Mouse (Mus musculus) midbrain, embryonic 14.5 days (tissue): ENCODE data around the gene Arap2. TPM values are rescaled to one million over a fixed set of nuclear protein-coding genes. Genes with fewer than 3 reads are reported as not detected.
A peak's percentile ranks its signal among the peaks of the same experiment; 100 is the strongest.

ENCODE experiments used
- ATAC-seq: fragments of 200-750 bp; cut with Nextera tagmentation; 2 replicates; pipeline ENCODE4 v1.8.0; 2017; ENCODE audit warnings: moderate number of reproducible peaks, moderate library complexity; ENCODE audit not compliant: low FRiP score, low TSS enrichment
- DNase-seq: peaks from one replicate; pipeline ENCODE4 v3.0.0-alpha.2; 2015
- H3K27ac ChIP-seq: fragments of 300-500 bp; sonication (generic); replicated peaks from 2 replicates; pipeline ENCODE4 v1.5.1; 2014; ENCODE audit warnings: mild to moderate bottlenecking, low read depth, low read length, moderate library complexity
- H3K27me3 ChIP-seq: fragments of 300-500 bp; sonication (generic); 2 replicates; pipeline ENCODE4 v1.6.1; 2014; ENCODE audit warnings: low read length, control low read depth, mixed read lengths; ENCODE audit not compliant: control insufficient read depth, insufficient read depth
- H3K36me3 ChIP-seq: fragments of 300-500 bp; sonication (generic); 2 replicates; pipeline ENCODE4 v1.6.1; 2014; ENCODE audit warnings: low read length, control low read depth; ENCODE audit not compliant: control insufficient read depth, insufficient read depth
- H3K4me1 ChIP-seq: fragments of 300-500 bp; sonication (generic); 2 replicates; pipeline ENCODE4 v1.6.1; 2014; ENCODE audit warnings: mild to moderate bottlenecking, antibody characterized with exemption, low read length, control low read depth; ENCODE audit not compliant: control insufficient read depth, insufficient read depth
- H3K4me2 ChIP-seq: fragments of 300-500 bp; sonication (generic); 2 replicates; pipeline ENCODE4 v1.6.1; 2014; ENCODE audit warnings: mild to moderate bottlenecking, low read length, moderate library complexity
- H3K4me3 ChIP-seq: fragments of 300-500 bp; sonication (generic); replicated peaks from 2 replicates; pipeline ENCODE4 v1.5.1; 2014; ENCODE audit warnings: low read depth, low read length
- H3K9ac ChIP-seq: fragments of 300-500 bp; sonication (generic); replicated peaks from 2 replicates; pipeline ENCODE4 v1.6.1; 2014; ENCODE audit warnings: mild to moderate bottlenecking, low read length, moderate library complexity
- H3K9me3 ChIP-seq: fragments of 300-500 bp; sonication (generic); 2 replicates; pipeline ENCODE4 v1.6.1; 2016; ENCODE audit warnings: low read length, control low read depth, mixed read lengths; ENCODE audit not compliant: control insufficient read depth
- WGBS: fragments of 180-500 bp; shearing (Covaris S2); extraction: QIAGEN DNeasy Blood & Tissue Kit; methylation state at CpG from one replicate; pipeline ENCODE4 v1.1.7; 2014; 5-methylcytosine and 5-hydroxymethylcytosine counted together
- polyA plus RNA-seq: library from polyadenylated mRNA; unstranded; fragments of >200 nt; fragmentation: Nextera tagmentation; extraction: Ambion mirVana; gene quantifications from 2 replicates; pipeline ENCODE4 v1.2.1, GENCODE M21; 2014

Gene Arap2
- polyA plus RNA-seq, 1 experiment from 2014 or later = 4.2 TPM

GRCm38 (mm10) chr5:62777804-62778203 lies 11.8 kb upstream of the Arap2 start:
- Histone ChIP-seq H3K9ac (no peak overlapping the region), H3K36me3 (no peaks in the 10 kb centered on the region), H3K4me2 (no peak overlapping the region), H3K27me3 (no peaks in the 10 kb centered on the region), H3K9me3 (no peaks in the 10 kb centered on the region), H3K4me1 (no peaks in the 10 kb centered on the region), H3K4me3 (no peak overlapping the region), H3K27ac (no peak overlapping the region)
- ATAC-seq = no peak
- 87% methylated on average over 8 of the region's 8 CpGs for WGBS
- DNase-seq = no peak

- no peak overlapping the region for H3K4me3 ChIP-seq
- 86% methylated on average over 11 of the region's 11 CpGs for WGBS
- no peak overlapping the region for H3K9ac ChIP-seq
- no peak overlapping the region for H3K27ac ChIP-seq
- H3K4me1 ChIP-seq = no peaks in the 10 kb centered on the region
- H3K4me2 ChIP-seq = no peak overlapping the region
- H3K9me3 ChIP-seq = no peaks in the 10 kb centered on the region
- H3K36me3 ChIP-seq = no peaks in the 10 kb centered on the region
- H3K27me3 ChIP-seq = no peaks in the 10 kb centered on the region
- no peak for ATAC-seq
- DNase-seq = no peak
Measured at GRCm38 (mm10) chr5:62771775-62772599, 6.0 kb upstream of the Arap2 start.

GRCm38 (mm10) chr5:62765459-62765783 lies 538 bp downstream of the Arap2 start:
- H3K9me3 ChIP-seq = no peaks in the 10 kb centered on the region
- 19% methylated on average over 5 of the region's 5 CpGs for WGBS
- H3K4me3 ChIP-seq = peak overlapping the region; percentile 59
- peak overlapping the region; percentile 65; the same call in 1 of the 2 replicates for H3K9ac ChIP-seq
- DNase-seq (no peak), ATAC-seq (peak; percentile 53)
- no peaks in the 10 kb centered on the region for H3K27me3 ChIP-seq
- H3K4me1 ChIP-seq = no peaks in the 10 kb centered on the region
- H3K27ac ChIP-seq = no peak overlapping the region
- H3K36me3 ChIP-seq = no peaks in the 10 kb centered on the region
- H3K4me2 ChIP-seq = peak overlapping the region; percentile 85

DNA sequence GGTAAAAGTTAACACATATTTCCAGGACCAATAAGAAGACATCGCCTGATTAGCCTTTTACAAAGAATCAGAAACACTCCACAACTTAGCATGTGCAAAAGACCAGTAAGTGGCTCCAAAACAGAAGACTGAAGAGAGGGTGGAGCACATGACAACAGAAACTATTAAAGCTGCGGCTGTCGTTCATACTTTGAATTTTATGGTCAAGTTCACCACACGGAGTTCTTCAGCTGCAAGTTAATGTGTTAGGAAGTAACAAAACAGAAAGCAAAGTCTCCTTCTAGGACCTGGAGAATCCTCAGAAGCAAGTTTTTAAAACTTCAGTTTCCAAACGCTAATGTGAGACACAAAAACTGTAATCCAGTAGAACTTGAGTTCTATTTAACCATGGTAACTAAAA lies 1.8 kb downstream of the Arap2 start:
- H3K27ac ChIP-seq = no peak overlapping the region
- ATAC-seq (no peak), DNase-seq (no peak)
- H3K4me2 ChIP-seq = no peak overlapping the region
- no peaks in the 10 kb centered on the region for H3K36me3 ChIP-seq
- H3K9me3 ChIP-seq = no peaks in the 10 kb centered on the region
- WGBS = 77% methylated on average over 5 of the region's 5 CpGs
- no peaks in the 10 kb centered on the region for H3K4me1 ChIP-seq
- no peak overlapping the region for H3K9ac ChIP-seq
- no peak overlapping the region for H3K4me3 ChIP-seq
- H3K27me3 ChIP-seq = no peaks in the 10 kb centered on the region

DNA sequence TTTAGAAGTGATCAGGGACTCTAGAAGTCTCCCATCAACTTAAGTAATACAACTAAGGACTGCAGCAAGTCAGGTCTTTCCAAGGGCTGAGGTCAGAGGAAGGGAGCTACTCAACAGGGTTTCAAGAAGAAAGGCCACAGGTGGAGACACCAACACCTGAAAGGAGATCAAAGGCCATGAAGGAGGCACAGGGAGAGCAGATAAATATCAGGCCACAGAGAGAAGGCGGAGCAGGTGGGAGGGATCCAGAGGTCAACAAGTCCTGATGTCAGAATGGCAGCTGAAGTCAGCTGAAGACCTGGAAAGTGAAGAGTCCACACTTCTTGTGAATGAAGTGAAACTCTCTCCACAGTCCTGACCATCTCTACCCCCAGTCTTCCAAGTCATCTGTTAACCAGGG lies 2.9 kb downstream of the Arap2 start:
- Histone ChIP-seq H3K9me3 (no peaks in the 10 kb centered on the region), H3K27me3 (no peaks in the 10 kb centered on the region), H3K9ac (no peak overlapping the region), H3K4me3 (no peak overlapping the region), H3K4me1 (no peaks in the 10 kb centered on the region), H3K27ac (no peak overlapping the region), H3K4me2 (no peak overlapping the region), H3K36me3 (no peaks in the 10 kb centered on the region)
- ATAC-seq (no peak), DNase-seq (no peak)
- WGBS = 86% methylated on average over 1 of the region's 1 CpGs

GRCm38 (mm10) chr5:62762298-62762960 lies 3.5 kb downstream of the Arap2 start:
- no peak overlapping the region for H3K9ac ChIP-seq
- ATAC-seq = no peak
- WGBS = 86% methylated on average over 4 of the region's 4 CpGs
- no peaks in the 10 kb centered on the region for H3K27me3 ChIP-seq
- no peak overlapping the region for H3K4me2 ChIP-seq
- no peaks in the 10 kb centered on the region for H3K9me3 ChIP-seq
- no peak for DNase-seq
- H3K4me1 ChIP-seq = no peaks in the 10 kb centered on the region
- no peak overlapping the region for H3K4me3 ChIP-seq
- H3K36me3 ChIP-seq = no peaks in the 10 kb centered on the region
- no peak overlapping the region for H3K27ac ChIP-seq

DNA sequence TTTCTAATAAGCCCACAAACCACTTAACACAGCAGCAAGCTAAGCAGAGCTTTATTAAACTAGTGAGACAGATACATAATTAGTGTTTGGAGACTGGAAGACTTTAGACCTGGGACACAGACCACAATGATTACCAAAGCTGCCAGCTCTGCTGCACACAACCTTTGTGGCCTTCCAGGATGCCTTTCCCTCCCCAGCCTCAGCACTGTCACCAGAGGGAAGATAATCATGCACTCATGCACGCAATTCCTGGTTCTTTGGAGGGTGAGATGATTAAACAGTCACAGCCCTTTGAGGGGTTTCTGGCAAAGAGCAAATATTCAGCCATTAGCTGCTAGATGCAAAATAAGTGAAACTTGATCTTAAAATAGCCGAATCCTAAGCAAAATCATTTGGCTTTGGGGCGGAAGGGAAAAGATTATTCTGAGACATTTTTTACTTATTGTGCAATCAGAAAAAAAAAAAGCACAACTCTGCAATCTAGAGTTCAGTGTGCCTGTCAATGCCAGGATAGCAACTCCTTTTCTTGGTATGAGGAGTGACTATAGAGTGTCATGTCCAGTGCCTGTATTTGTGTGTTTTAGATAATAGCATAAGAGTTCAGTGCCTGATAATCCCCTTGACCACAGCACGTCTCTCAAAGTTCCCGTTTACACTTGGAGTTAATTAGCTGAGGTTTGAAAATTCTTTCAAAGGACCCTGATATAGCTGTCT lies 5.0 kb downstream of the Arap2 start:
- 57% methylated on average over 5 of the region's 5 CpGs for WGBS
- Histone ChIP-seq H3K4me2 (no peak overlapping the region), H3K27me3 (no peaks in the 10 kb centered on the region), H3K4me1 (no peaks in the 10 kb centered on the region), H3K4me3 (no peak overlapping the region), H3K9me3 (no peaks in the 10 kb centered on the region), H3K9ac (no peak overlapping the region), H3K36me3 (no peaks in the 10 kb centered on the region), H3K27ac (no peak overlapping the region)
- ATAC-seq (no peak), DNase-seq (no peak)

DNA sequence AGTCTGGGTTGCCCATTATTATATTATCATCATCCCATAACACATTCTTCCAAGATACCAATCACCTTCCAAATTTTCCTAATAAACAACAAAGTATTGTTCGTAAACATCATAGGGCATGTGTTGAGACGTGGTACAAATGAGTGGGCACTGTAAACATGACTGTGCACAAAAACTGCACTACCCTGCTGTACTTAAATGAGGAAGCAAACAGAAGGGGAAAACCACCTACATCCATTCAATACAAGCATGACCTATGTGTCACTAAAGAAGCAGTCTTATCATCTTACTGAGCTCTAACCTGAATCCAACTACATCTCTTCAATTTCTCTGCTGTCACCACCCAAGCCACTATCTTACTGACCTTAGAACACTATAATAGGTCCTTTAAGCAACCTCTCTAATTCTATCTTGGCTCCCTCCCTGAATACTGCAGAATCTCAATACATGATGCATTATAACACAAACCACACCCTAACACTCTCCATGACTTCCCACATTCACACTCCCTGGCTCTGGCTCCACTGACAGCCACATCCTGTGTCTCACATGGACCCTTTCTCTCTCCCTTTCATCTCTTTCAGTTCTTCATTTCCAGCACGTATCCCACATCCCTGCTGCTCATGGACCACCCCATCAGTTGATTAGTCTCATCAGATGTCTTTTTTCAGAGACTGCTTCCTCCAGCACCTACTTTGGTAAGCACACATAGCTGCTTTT lies 10.0 kb downstream of the Arap2 start:
- Histone ChIP-seq H3K4me2 (no peak overlapping the region), H3K36me3 (no peaks in the 10 kb centered on the region), H3K27ac (no peak overlapping the region), H3K4me1 (no peaks in the 10 kb centered on the region), H3K4me3 (no peak overlapping the region), H3K9me3 (no peaks in the 10 kb centered on the region), H3K9ac (no peak overlapping the region), H3K27me3 (no peaks in the 10 kb centered on the region)
- no peak for DNase-seq
- no peak for ATAC-seq
- 82% methylated on average over 3 of the region's 3 CpGs for WGBS
